Mouse (Mus musculus) embryo, embryonic 9.5 days (tissue): ENCODE measurements around the gene Pafah1b2.
A peak's percentile ranks its signal among the peaks of the same experiment; 100 is the strongest.

ENCODE experiments used
- DNase-seq: peaks from one replicate; pipeline ENCODE4 v3.0.0-alpha.2; 2017; ENCODE audit errors: extremely low spot score

Gene Pafah1b2

GRCm38 (mm10) chr9:45981331-45981730 lies 31.2 kb downstream of the Pafah1b2 start:
- DNase-seq = no peak

- DNase-seq = no peak
These were observed 31.9 kb downstream of the Pafah1b2 start for GRCm38 (mm10) chr9:45980611-45981010.

GRCm38 (mm10) chr9:45979778-45980177 lies 32.7 kb downstream of the Pafah1b2 start:
- no peak for DNase-seq

GRCm38 (mm10) chr9:45976884-45977283 lies 35.6 kb downstream of the Pafah1b2 start:
- DNase-seq = no peak

- no peak for DNase-seq
These were observed 48.9 kb downstream of the Pafah1b2 start for GRCm38 (mm10) chr9:45963577-45963976.

GRCm38 (mm10) chr9:45961855-45962254 lies 50.6 kb downstream of the Pafah1b2 start:
- no peak for DNase-seq

GRCm38 (mm10) chr9:45959661-45960060 lies 52.8 kb downstream of the Pafah1b2 start:
- DNase-seq = no peak

GRCm38 (mm10) chr9:45958851-45959250 lies 53.6 kb downstream of the Pafah1b2 start:
- no peak for DNase-seq

- DNase-seq = no peak
These were observed 54.3 kb downstream of the Pafah1b2 start for GRCm38 (mm10) chr9:45958023-45958670.

GRCm38 (mm10) chr9:45955107-45955963 lies 57.2 kb downstream of the Pafah1b2 start, which contains the start of gene Sidt2:
Sidt2 (minus strand) TSS chr9:45955258.
- peak; percentile 87 for DNase-seq

- DNase-seq = no peak
These were observed 58.0 kb downstream of the Pafah1b2 start for GRCm38 (mm10) chr9:45954294-45955106.

GRCm38 (mm10) chr9:45953511-45954293 lies 58.8 kb downstream of the Pafah1b2 start:
- no peak for DNase-seq

GRCm38 (mm10) chr9:45952890-45953289 lies 59.6 kb downstream of the Pafah1b2 start:
- DNase-seq = no peak

GRCm38 (mm10) chr9:45952057-45952456 lies 60.4 kb downstream of the Pafah1b2 start:
- no peak for DNase-seq

- no peak for DNase-seq
These were observed 65.7 kb downstream of the Pafah1b2 start for GRCm38 (mm10) chr9:45946872-45947183.

GRCm38 (mm10) chr9:45946182-45946871 lies 66.2 kb downstream of the Pafah1b2 start:
- DNase-seq = no peak

- no peak for DNase-seq
These were observed 66.8 kb downstream of the Pafah1b2 start for GRCm38 (mm10) chr9:45945721-45946120.

- no peak for DNase-seq
These were observed 67.7 kb downstream of the Pafah1b2 start for GRCm38 (mm10) chr9:45944506-45945400.

- DNase-seq = no peak
These were observed 68.6 kb downstream of the Pafah1b2 start for GRCm38 (mm10) chr9:45943628-45944505.
